Mouse (Mus musculus): ENCODE measurements around the gene Irf4.

DNA sequence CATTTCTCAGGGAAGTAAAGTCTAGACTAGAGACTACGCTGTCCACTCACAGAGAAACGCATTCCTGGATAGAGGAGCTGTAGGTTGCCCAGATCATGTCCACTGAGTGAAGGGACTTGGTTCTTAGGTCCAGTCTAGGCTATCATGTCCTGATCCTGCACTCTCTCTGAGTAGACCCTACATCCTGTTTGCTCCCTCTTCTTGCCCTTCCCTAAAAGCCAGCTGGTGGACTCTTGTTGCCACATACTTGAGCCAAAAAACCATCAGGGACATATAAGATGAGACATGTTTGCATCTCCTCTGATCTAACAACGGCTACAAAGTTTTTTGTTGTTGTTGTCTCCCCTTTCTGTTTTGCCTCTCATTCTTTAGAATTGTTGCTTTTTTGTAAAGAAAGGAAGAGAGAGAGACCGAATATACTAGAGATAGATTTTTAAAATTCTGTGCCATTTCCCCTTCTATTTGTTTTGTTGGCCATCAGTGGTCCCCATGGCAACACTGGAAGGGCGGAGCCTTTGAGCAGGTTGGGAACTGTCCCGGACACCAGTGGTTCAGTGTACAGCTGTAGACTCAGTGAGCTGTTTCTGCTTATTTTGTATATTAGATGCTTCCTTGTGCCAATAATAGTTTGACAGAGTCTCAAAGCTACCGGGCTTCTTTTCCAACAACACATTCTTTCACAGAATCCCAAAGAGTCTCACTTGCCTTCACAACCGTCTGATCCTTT, 15.2 kb downstream of the Irf4 start:
- no peak for TF ChIP-seq CTCF (IDR thresholded peaks at IDR 0.05; ENCODE audit: low read depth)
- TF ChIP-seq EP300 (IDR thresholded peaks at IDR 0.05; ENCODE audit: low read depth) = no peak
